Comparison of ENCODE assay signal across 8 mouse cellular contexts in genomic region chr4:43560243-43560611, GRCm38 (mm10). TPM values are rescaled to one million over a fixed set of nuclear protein-coding genes. Genes with fewer than 3 reads are reported as not detected.
DNase-seq lines count a peak whose midpoint lies in the region; ATAC-seq and TF ChIP-seq lines count a peak whose summit lies in the region.

No protein-coding gene starts in this region.

- peak overlapping the region; percentile 92 for H3K4me2 ChIP-seq in heart, embryonic 12.5 days
- peak overlapping the region; percentile 85 for H3K4me2 ChIP-seq in kidney, embryonic 15.5 days

- H3K4me1 ChIP-seq in bone marrow macrophage, adult 2 months (ENCODE audit: control insufficient read depth, insufficient read depth, low read length): peaks cover 38% of the 10 kb centered on the region
- peaks cover 57% of the 10 kb centered on the region for H3K4me1 ChIP-seq in heart, embryonic 12.5 days (replicated peaks)
- peaks cover 58% of the 10 kb centered on the region for H3K4me1 ChIP-seq in kidney, embryonic 15.5 days

- H3K4me3 ChIP-seq in bone marrow macrophage, adult 2 months (ENCODE audit: insufficient read depth, low read length): peak overlapping the region; percentile 62
- peak overlapping the region; percentile 85 for H3K4me3 ChIP-seq in heart, embryonic 12.5 days
- H3K4me3 ChIP-seq in kidney, embryonic 15.5 days (replicated peaks): peak overlapping the region; percentile 90

- no peak for TF ChIP-seq CTCF in bone marrow macrophage, adult 2 months (IDR thresholded peaks at IDR 0.05; ENCODE audit: low read depth, low read length)

- DNase-seq in adrenal gland, adult (ENCODE audit: inconsistent age in 2 of 2, low spot score in 1 of 2): peak; percentile 77 to 87
- DNase-seq in adrenal gland, postnatal 4 days (ENCODE audit: low spot score in 2 of 2): no peak
- DNase-seq in lung, postnatal 14 days: peak; percentile 67
- DNase-seq in spleen, postnatal 4 days (ENCODE audit: low spot score in 2 of 2): peak; percentile 61 to 72
- DNase-seq in right cerebral cortex, postnatal 25 days: no peak

- TF ChIP-seq POLR2A in bone marrow macrophage, adult 2 months (IDR thresholded peaks at IDR 0.05; ENCODE audit: borderline replicate concordance, low read depth, low read length): no peak

- peaks cover 35% of the 10 kb centered on the region for H3K36me3 ChIP-seq in heart, embryonic 12.5 days
- H3K36me3 ChIP-seq in kidney, embryonic 15.5 days: peaks cover 30% of the 10 kb centered on the region

- H3K27me3 ChIP-seq in heart, embryonic 12.5 days (replicated peaks): no peaks in the 10 kb centered on the region
- H3K27me3 ChIP-seq in kidney, embryonic 15.5 days: no peaks in the 10 kb centered on the region

- H3K9me3 ChIP-seq in heart, embryonic 12.5 days (replicated peaks): no peaks in the 10 kb centered on the region
- no peaks in the 10 kb centered on the region for H3K9me3 ChIP-seq in kidney, embryonic 15.5 days (replicated peaks)

- WGBS in heart, embryonic 12.5 days: 2% methylated on average over 6 of the region's 6 CpGs
- 18% methylated on average over 6 of the region's 6 CpGs for WGBS in kidney, embryonic 15.5 days

- no peak for ATAC-seq in heart, embryonic 12.5 days (ENCODE audit: insufficient number of reproducible peaks, low FRiP score)
- no peak for ATAC-seq in kidney, embryonic 15.5 days (replicated peaks; ENCODE audit: low FRiP score)

- peak overlapping the region; percentile 99 for H3K9ac ChIP-seq in heart, embryonic 12.5 days
- peak overlapping the region; percentile 96; the same call in 1 of the 2 replicates for H3K9ac ChIP-seq in kidney, embryonic 15.5 days

- H3K27ac ChIP-seq in bone marrow macrophage, adult 2 months (ENCODE audit: insufficient read depth, low read depth, low read length): peak overlapping the region; percentile 82
- peak overlapping the region; percentile 100 for H3K27ac ChIP-seq in heart, embryonic 12.5 days (ENCODE audit: poor library complexity, severe bottlenecking)
- H3K27ac ChIP-seq in kidney, embryonic 15.5 days: peak overlapping the region; percentile 100; the same call in 1 of the 2 replicates

RNA-seq across cellular contexts. Expression of gene Creb3, which starts 1.9 kb away (rescaled TPM):
- total RNA-seq in adrenal gland, postnatal 4 days (2021): 100 to 1,000 TPM; 130 to 160 TPM
- polyA plus RNA-seq in bone marrow macrophage, adult 2 months (2012; ENCODE audit: insufficient read depth, insufficient read length, missing spikeins): 50.7 and 54.0 TPM in 2 replicates
- polyA plus RNA-seq in heart, embryonic 12.5 days (2016; fragmentation: Nextera tagmentation; extraction: Ambion mirVana): 57.2 and 61.2 TPM in 2 replicates
- 61.6 and 66.4 TPM in 2 replicates for polyA plus RNA-seq in kidney, embryonic 15.5 days (2015; fragmentation: Nextera tagmentation; extraction: Ambion mirVana)

RNA-seq across cellular contexts. Expression of gene Tln1, which starts 2.3 kb away (rescaled TPM):
- total RNA-seq in adrenal gland, postnatal 4 days (2021): 100 to 1,000 TPM; 209 to 246 TPM
- polyA plus RNA-seq in bone marrow macrophage, adult 2 months (2012; ENCODE audit: insufficient read depth, insufficient read length, missing spikeins): 168 and 219 TPM in 2 replicates
- 117 and 124 TPM in 2 replicates for polyA plus RNA-seq in heart, embryonic 12.5 days (2016; fragmentation: Nextera tagmentation; extraction: Ambion mirVana)
- polyA plus RNA-seq in kidney, embryonic 15.5 days (2015; fragmentation: Nextera tagmentation; extraction: Ambion mirVana): 71.8 and 81.0 TPM in 2 replicates

RNA-seq across cellular contexts. Expression of gene Rgp1, which starts 18.3 kb away (rescaled TPM):
- total RNA-seq in adrenal gland, postnatal 4 days (2021): 10 to 100 TPM; 65.3 to 68.5 TPM
- polyA plus RNA-seq in bone marrow macrophage, adult 2 months (2012; ENCODE audit: insufficient read depth, insufficient read length, missing spikeins): 15.8 and 17.3 TPM in 2 replicates
- 20.4 and 26.4 TPM in 2 replicates for polyA plus RNA-seq in heart, embryonic 12.5 days (2016; fragmentation: Nextera tagmentation; extraction: Ambion mirVana)
- polyA plus RNA-seq in kidney, embryonic 15.5 days (2015; fragmentation: Nextera tagmentation; extraction: Ambion mirVana): 29.3 and 30.7 TPM in 2 replicates

RNA-seq across cellular contexts. Expression of gene Gba2, which starts 18.4 kb away (rescaled TPM):
- total RNA-seq in adrenal gland, postnatal 4 days (2021): 10 to 100 TPM; 17.8 to 18.2 TPM
- 9.6 and 11.3 TPM in 2 replicates for polyA plus RNA-seq in bone marrow macrophage, adult 2 months (2012; ENCODE audit: insufficient read depth, insufficient read length, missing spikeins)
- 25.5 and 25.8 TPM in 2 replicates for polyA plus RNA-seq in heart, embryonic 12.5 days (2016; fragmentation: Nextera tagmentation; extraction: Ambion mirVana)
- 20.4 and 22.7 TPM in 2 replicates for polyA plus RNA-seq in kidney, embryonic 15.5 days (2015; fragmentation: Nextera tagmentation; extraction: Ambion mirVana)

RNA-seq across cellular contexts. Expression of gene Msmp, which starts 24.1 kb away (rescaled TPM):
- 1 to 10 TPM; 1.4 to 2.2 TPM for total RNA-seq in adrenal gland, postnatal 4 days (2021)
- polyA plus RNA-seq in bone marrow macrophage, adult 2 months (2012; ENCODE audit: insufficient read depth, insufficient read length, missing spikeins): not detected in 2 replicates
- polyA plus RNA-seq in heart, embryonic 12.5 days (2016; fragmentation: Nextera tagmentation; extraction: Ambion mirVana): 0.50 and 1.3 TPM in 2 replicates
- polyA plus RNA-seq in kidney, embryonic 15.5 days (2015; fragmentation: Nextera tagmentation; extraction: Ambion mirVana): 1.3 and 2.6 TPM in 2 replicates

Comparison
In these comparisons a context has a peak if more than half of its experiments do, and no peak if none do; other contexts are left out.
1. DNase-seq: peak in adrenal gland, adult (2 of 2), lung, postnatal 14 days (single experiment) and spleen, postnatal 4 days (2 of 2); none in adrenal gland, postnatal 4 days (0 of 2) and right cerebral cortex, postnatal 25 days (single experiment).
2. Peak in every context shown above with its lines, with median percentiles within 50 percentile points of each other: H3K27ac ChIP-seq and H3K4me3 ChIP-seq.